Mouse (Mus musculus) kidney, adult 11 months (tissue): ENCODE results near the gene Cyp2d11.

Experiments used
- DNase-seq: peaks from one replicate; pipeline ENCODE4 v3.0.0; 2022

Cyp2d11 gene

GRCm38 (mm10) chr15:82379871-82380713 is 13.7 kb downstream of the Cyp2d11 start, which contains the start of gene Cyp2d22:
Cyp2d22 (minus strand) TSS chr15:82380260.
- peak; percentile 74 for DNase-seq

GRCm38 (mm10) chr15:82379511-82379870 is 14.3 kb downstream of the Cyp2d11 start:
- DNase-seq = peak; percentile 65

GRCm38 (mm10) chr15:82378261-82379180 is 15.3 kb downstream of the Cyp2d11 start:
- DNase-seq = peak; percentile 23

- DNase-seq = peak; percentile 2
Observed at GRCm38 (mm10) chr15:82377701-82378100, 16.1 kb downstream of the Cyp2d11 start.

- peak; percentile 68 for DNase-seq
Observed at GRCm38 (mm10) chr15:82376393-82377138, 17.3 kb downstream of the Cyp2d11 start.

GRCm38 (mm10) chr15:82375855-82376254 is 18.0 kb downstream of the Cyp2d11 start:
- DNase-seq = peak; percentile 2

- peak; percentile 3 for DNase-seq
Observed at GRCm38 (mm10) chr15:82374437-82374836, 19.4 kb downstream of the Cyp2d11 start.

GRCm38 (mm10) chr15:82372991-82373390 is 20.8 kb downstream of the Cyp2d11 start:
- no peak for DNase-seq

- no peak for DNase-seq
Observed at GRCm38 (mm10) chr15:82372446-82372845, 21.4 kb downstream of the Cyp2d11 start.

- DNase-seq = no peak
Observed at GRCm38 (mm10) chr15:82368851-82369250, 25.0 kb downstream of the Cyp2d11 start.

- peak; percentile 0 for DNase-seq
Observed at GRCm38 (mm10) chr15:82368146-82368545, 25.7 kb downstream of the Cyp2d11 start.

- DNase-seq = peak; percentile 1
Observed at GRCm38 (mm10) chr15:82364561-82364960, 29.3 kb downstream of the Cyp2d11 start.

- peak; percentile 1 for DNase-seq
Observed at GRCm38 (mm10) chr15:82363801-82364200, 30.0 kb downstream of the Cyp2d11 start.

GRCm38 (mm10) chr15:82362234-82362633 is 31.6 kb downstream of the Cyp2d11 start:
- DNase-seq = peak; percentile 25

- peak; percentile 56 for DNase-seq
Observed at GRCm38 (mm10) chr15:82361459-82362018, 32.3 kb downstream of the Cyp2d11 start.

GRCm38 (mm10) chr15:82358431-82359260 is 35.2 kb downstream of the Cyp2d11 start:
- peak; percentile 64 for DNase-seq

GRCm38 (mm10) chr15:82354126-82354945 is 39.5 kb downstream of the Cyp2d11 start, which contains the start of gene Ndufa6:
Ndufa6 (minus strand) TSS chr15:82354322.
- DNase-seq = peak; percentile 97

- no peak for DNase-seq
Observed at GRCm38 (mm10) chr15:82353745-82354113, 40.1 kb downstream of the Cyp2d11 start.

- DNase-seq = peak; percentile 36
Observed at GRCm38 (mm10) chr15:82353078-82353744, 40.6 kb downstream of the Cyp2d11 start.

- no peak for DNase-seq
Observed at GRCm38 (mm10) chr15:82351480-82351879, 42.3 kb downstream of the Cyp2d11 start.
